7 mouse cellular contexts compared by ENCODE assay signal in genomic region chr19:5106074-5106473, GRCm38 (mm10). TPM values are rescaled to one million over a fixed set of nuclear protein-coding genes. Genes with fewer than 3 reads are reported as not detected.
DNase-seq lines count a peak whose midpoint lies in the region; ATAC-seq and TF ChIP-seq lines count a peak whose summit lies in the region.

No protein-coding gene starts in this region.

- no peaks in the 10 kb centered on the region for H3K27me3 ChIP-seq in ES-Bruce4 (ENCODE audit: control insufficient read depth, insufficient read depth, low read length, poor library complexity, severe bottlenecking)
- H3K27me3 ChIP-seq in heart, embryonic 12.5 days (replicated peaks), result no peaks in the 10 kb centered on the region

- TF ChIP-seq POLR2A in ES-Bruce4 (IDR thresholded peaks at IDR 0.05; ENCODE audit: insufficient read depth, low read length), result no peak

- no peak overlapping the region for H3K27ac ChIP-seq in ES-Bruce4 (ENCODE audit: insufficient read depth, low read length)
- peak overlapping the region; percentile 89 for H3K27ac ChIP-seq in heart, embryonic 12.5 days (ENCODE audit: poor library complexity, severe bottlenecking)

- H3K4me1 ChIP-seq in ES-Bruce4 (ENCODE audit: control insufficient read depth, insufficient read depth, low read length), result no peaks in the 10 kb centered on the region
- peaks cover 29% of the 10 kb centered on the region for H3K4me1 ChIP-seq in heart, embryonic 12.5 days (replicated peaks)

- peak overlapping the region; percentile 92 for H3K9ac ChIP-seq in ES-Bruce4 (ENCODE audit: low read depth, poor library complexity, severe bottlenecking)
- peak overlapping the region; percentile 87 for H3K9ac ChIP-seq in heart, embryonic 12.5 days

- WGBS in heart, embryonic 12.5 days, result 10% methylated on average over 9 of the region's 9 CpGs

- DNase-seq in 416B (ENCODE audit: low read depth), result peak; percentile 44
- DNase-seq in kidney, postnatal 14 days, result peak; percentile 65
- DNase-seq in naive thymus-derived CD4-positive, alpha-beta T cell, adult 2 months (ENCODE audit: low read depth), result peak; percentile 46
- no peak for DNase-seq in testis, postnatal 14 days (ENCODE audit: low spot score)
- no peak for DNase-seq in spleen, postnatal 4 days (ENCODE audit: low spot score in 2 of 2)

- 0 out of 2 replicates have a peak, but pooled peaks have one; percentile 0 for ATAC-seq in heart, embryonic 12.5 days (ENCODE audit: insufficient number of reproducible peaks, low FRiP score)

- H3K36me3 ChIP-seq in ES-Bruce4 (ENCODE audit: control insufficient read depth, insufficient read depth, low read length, poor library complexity, severe bottlenecking), result peaks cover 12% of the 10 kb centered on the region
- peaks cover 63% of the 10 kb centered on the region for H3K36me3 ChIP-seq in heart, embryonic 12.5 days

- no peaks in the 10 kb centered on the region for H3K9me3 ChIP-seq in ES-Bruce4 (replicated peaks; ENCODE audit: control insufficient read depth, insufficient read depth, low read length, poor library complexity, severe bottlenecking)
- H3K9me3 ChIP-seq in heart, embryonic 12.5 days (replicated peaks), result no peaks in the 10 kb centered on the region

- TF ChIP-seq EP300 in ES-Bruce4 (IDR thresholded peaks at IDR 0.05; ENCODE audit: insufficient read depth, low read depth, low read length), result no peak

- H3K4me3 ChIP-seq in ES-Bruce4 (ENCODE audit: low read depth, low read length), result peak overlapping the region; percentile 89
- peak overlapping the region; percentile 78 for H3K4me3 ChIP-seq in heart, embryonic 12.5 days

- H3K4me2 ChIP-seq in heart, embryonic 12.5 days, result peak overlapping the region; percentile 81

- no peak for TF ChIP-seq CTCF in ES-Bruce4 (IDR thresholded peaks at IDR 0.05; ENCODE audit: low read depth, low read length)

RNA-seq across cellular contexts. Expression of gene Rab1b, which starts 0.8 kb away (rescaled TPM):
- 70.5 and 75.3 TPM in 2 replicates for polyA plus RNA-seq in ES-Bruce4 (2011; ENCODE audit: insufficient read depth, insufficient read length, low read depth, missing spikeins)
- 218 and 226 TPM in 2 replicates for polyA plus RNA-seq in heart, embryonic 12.5 days (2016; fragmentation: Nextera tagmentation; extraction: Ambion mirVana)

RNA-seq across cellular contexts. Expression of gene Cnih2, which starts 7.8 kb away (rescaled TPM):
- polyA plus RNA-seq in ES-Bruce4 (2011; ENCODE audit: insufficient read depth, insufficient read length, low read depth, missing spikeins), result 3.3 and 3.7 TPM in 2 replicates
- 5.9 and 7.0 TPM in 2 replicates for polyA plus RNA-seq in heart, embryonic 12.5 days (2016; fragmentation: Nextera tagmentation; extraction: Ambion mirVana)

RNA-seq across cellular contexts. Expression of gene Klc2, which starts 12.3 kb away (rescaled TPM):
- 24.5 and 24.7 TPM in 2 replicates for polyA plus RNA-seq in ES-Bruce4 (2011; ENCODE audit: insufficient read depth, insufficient read length, low read depth, missing spikeins)
- 24.0 and 28.6 TPM in 2 replicates for polyA plus RNA-seq in heart, embryonic 12.5 days (2016; fragmentation: Nextera tagmentation; extraction: Ambion mirVana)

RNA-seq across cellular contexts. Expression of gene Yif1a, which starts 17.7 kb away (rescaled TPM):
- polyA plus RNA-seq in ES-Bruce4 (2011; ENCODE audit: insufficient read depth, insufficient read length, low read depth, missing spikeins), result 40.6 and 47.3 TPM in 2 replicates
- polyA plus RNA-seq in heart, embryonic 12.5 days (2016; fragmentation: Nextera tagmentation; extraction: Ambion mirVana), result 76.0 and 82.8 TPM in 2 replicates

RNA-seq across cellular contexts. Expression of gene Tmem151a, which starts 20.7 kb away (rescaled TPM):
- polyA plus RNA-seq in ES-Bruce4 (2011; ENCODE audit: insufficient read depth, insufficient read length, low read depth, missing spikeins), result 6.2 and 8.3 TPM in 2 replicates
- 4.4 TPM in 2 replicates for polyA plus RNA-seq in heart, embryonic 12.5 days (2016; fragmentation: Nextera tagmentation; extraction: Ambion mirVana)

Comparison
In these comparisons a context has a peak if more than half of its experiments do, and no peak if none do; other contexts are left out.
1. DNase-seq: peak in 416B (single experiment), kidney, postnatal 14 days (single experiment) and naive thymus-derived CD4-positive, alpha-beta T cell, adult 2 months (single experiment); none in testis, postnatal 14 days (single experiment) and spleen, postnatal 4 days (0 of 2).